Mouse (Mus musculus) cerebellum, adult (tissue): ENCODE measurements at regions not wholly inside any gene's neighbourhood (a gene's known extent, or its start where the extent isn't known, plus 50 kb on each side); places are given as distances from the start of the nearest gene placed in this dataset.

Source experiments
- ATAC-seq: cut with Nextera tagmentation; 2 replicates; pipeline ENCODE4 v1.9.2; 2017; ENCODE audit warnings: mild to moderate bottlenecking, moderate library complexity, mixed read lengths; ENCODE audit not compliant: insufficient number of reproducible peaks, low FRiP score, low TSS enrichment

DNA sequence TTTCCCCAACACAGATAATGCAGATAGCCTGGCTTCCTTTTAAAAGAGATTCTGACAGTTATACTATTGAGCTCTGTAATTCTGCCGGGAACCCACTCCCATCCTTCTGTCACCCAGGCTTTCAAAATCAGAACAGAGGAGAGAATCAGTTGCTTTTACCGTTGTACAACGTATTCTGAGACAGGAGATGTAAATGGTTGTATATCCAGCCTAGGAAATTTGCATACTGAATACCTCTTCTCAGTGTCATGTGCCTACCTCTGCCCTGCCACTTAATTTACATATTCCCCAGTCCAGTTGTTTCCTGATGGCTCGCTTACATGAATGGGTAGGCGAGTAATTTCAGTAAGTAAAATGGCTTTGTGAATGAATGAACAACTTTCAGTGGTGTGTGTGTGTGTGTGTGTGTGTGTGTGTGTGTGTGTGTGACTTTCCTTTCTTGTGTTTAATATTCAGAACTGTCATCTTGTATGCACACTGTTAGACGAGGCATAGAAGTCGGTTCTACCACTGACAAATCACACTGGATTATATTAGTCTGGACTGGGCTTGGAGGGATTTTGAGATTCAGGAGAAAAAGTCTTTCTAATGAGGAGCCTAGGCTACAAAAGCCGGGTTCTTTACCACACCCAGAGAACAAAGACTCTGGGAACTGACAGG is 282.2 kb upstream of the Cdh6 start:
- no peak for ATAC-seq

DNA sequence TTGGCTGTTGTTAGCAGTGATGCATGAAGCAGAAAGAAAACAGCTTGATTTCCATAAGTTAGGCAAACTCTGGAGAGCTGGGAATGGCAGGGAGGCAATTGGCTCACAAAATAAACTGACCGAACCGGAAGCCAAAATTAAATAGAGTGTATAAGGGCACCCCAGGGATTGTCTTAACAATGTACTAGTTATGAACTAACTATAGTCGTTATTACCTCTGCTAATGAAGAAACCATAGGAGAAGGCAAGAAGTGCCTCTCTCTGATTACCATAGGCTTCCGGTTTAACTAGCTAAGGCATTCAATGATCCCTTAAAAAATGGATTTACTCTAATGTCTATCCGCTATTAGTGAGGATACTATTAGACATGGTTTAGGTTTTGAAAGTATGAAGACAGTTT is 276.9 kb upstream of the Cdh6 start:
- no peak for ATAC-seq

DNA sequence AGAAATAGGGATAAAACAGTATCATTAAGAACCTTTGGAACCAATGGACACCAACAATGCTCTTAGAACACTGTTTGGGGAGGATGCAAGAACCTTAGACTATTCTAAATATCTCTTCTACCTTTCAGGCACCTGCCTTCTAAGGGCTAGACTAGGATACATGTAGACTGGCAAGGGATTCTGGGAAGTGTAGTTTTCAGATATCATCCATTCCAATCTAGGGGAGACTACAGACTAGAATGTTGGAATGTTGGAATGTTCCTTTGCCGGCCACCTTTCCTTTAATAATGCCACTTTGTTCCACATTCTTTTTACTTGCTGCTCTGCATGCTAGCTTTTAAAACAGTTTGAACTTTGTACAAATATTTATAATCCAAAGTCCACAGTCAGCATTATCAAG is 261.1 kb upstream of the Cdh6 start:
- ATAC-seq: no peak

DNA sequence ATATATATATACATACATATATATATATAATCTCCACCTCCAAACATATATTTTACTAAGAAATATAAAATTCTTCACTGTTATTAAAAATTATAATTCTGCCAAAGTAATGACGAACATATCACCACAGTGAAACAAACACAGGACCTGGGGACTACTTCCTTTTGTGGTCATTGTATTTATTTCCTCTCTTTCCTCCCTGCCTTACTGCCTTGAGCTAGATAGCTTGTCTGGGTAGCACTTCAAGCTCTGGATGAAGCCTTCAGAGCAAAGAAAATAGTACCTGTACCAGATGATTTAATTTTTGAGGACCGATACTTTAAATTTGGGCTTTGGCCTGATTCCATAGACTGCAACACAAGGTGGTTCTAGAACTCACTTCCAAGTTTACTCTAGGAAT is 259.5 kb upstream of the Cdh6 start:
- ATAC-seq: no peak

DNA sequence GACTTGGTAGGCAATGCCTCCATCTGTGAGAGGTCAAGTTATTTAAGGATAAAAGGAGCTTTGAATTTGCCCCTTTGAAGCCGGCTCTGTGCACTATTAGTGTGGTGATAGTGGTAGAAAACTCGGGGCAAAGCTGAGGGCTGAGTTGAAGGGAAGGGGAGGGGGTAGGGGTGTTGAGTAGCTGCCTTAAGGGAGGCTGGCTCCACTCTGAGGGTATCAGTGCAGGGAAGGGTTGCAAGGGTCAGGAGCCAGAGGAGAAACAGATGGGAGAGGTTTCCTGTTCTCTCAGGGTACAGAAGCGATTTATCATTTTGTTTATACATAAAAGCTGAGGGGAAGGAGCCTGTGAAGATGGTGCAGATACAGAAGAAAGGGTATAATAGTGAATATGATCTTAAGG is 246.1 kb upstream of the Cdh6 start:
- no peak for ATAC-seq

DNA sequence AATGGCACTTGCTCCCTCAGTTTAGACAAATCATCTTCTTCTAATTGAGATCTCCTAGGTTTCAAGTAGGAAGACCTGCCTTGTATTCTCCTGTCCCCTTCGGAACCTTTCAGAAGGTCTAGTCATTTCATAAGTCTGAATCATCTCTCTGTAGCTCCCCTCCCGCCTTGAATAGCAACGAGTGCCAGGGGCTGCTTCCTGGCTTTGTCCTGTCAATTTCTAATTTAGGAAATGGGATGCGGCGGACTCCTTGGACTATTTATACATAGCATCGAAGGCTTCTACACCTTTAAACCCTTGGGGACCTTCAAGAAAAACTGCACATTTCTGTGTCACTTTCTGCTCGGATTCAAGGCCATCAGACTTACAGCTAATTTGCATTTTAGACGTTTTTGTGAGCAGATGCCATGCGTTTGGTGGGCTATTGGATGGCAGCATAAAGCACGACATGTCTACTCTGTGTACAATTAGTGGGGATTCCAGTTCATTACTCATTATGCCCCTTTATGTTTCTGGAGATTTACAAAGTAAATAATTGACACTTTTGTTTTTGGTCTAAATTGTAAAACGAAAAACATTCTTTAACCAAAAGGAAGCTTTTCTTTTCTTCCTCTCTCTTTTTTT is 236.7 kb upstream of the Cdh6 start:
- no peak for ATAC-seq

DNA sequence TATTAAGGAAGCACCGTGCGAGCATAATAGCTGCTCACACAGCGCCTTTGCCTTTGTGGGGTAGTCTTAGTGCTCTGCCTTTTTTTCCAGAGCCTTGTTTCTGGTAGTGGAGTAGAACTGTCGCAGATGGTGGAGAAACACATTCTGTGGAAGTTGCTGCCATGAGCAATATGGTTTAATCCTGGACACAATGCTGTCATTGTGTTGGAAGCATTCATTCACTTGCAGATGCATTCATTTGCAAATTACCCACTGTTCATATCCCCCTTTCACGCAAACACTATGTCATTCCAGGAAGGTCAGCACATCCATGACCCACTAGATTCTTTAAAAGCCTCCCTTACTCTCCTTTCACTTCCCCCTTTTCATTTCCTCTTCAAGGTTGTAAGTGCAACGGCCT is 219.7 kb upstream of the Cdh6 start:
- no peak for ATAC-seq

DNA sequence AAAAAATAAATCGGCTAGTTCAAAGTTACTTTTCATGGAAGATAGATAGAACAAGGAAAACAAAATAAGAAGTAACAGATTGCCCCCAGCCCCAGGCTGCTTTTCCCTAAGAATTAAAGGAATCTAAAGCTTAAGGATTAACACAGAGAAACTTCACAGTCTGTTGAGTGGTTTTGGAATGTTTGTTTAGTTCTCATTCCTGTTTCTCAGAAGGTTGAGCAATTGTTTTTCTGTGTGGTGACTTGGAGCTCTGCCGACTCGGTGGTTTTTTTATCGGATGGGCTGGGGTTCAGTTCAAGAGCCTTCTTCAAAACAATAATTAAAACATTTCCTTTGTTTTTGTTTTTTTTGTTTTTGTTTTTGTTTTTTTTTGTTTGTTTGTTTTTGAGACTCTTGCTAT is 217.9 kb upstream of the Cdh6 start:
- no peak for ATAC-seq

DNA sequence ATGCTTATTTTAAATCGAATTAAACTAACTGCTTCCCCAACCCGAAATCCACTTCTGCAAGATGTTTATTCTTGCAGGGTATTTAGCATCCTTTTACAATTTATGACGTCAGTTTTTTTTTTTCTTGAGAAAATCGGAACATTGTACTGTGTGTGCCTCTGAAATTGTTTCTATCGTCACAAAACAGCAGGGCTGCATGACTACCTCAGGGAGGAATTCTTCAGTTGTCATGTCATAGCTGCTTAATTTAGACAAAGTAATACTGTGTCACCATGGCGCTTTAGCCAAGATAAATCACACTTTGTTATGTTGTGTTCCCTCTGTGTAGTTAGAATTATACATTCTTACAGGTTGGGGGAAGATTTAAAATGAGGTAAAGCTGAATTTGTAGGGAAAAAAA is 211.3 kb upstream of the Cdh6 start:
- no peak for ATAC-seq

DNA sequence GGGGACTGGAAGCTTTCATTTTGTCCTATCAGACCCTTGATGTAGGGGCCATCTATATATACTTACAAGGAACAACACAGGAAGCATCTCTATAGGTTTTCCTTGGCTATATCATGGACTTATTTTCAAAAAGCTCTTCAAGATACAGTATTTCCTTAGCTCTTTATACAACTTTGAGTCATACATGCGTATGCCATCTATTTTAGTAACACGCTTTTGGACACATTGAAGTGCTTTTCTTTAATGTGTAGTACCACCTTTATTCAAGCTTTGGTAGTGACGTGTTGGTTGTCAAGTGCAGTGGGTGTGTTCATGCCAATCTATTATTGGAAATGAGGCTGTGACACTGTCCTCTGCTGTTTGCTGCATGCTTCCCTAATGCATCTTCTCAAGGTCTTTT is 202.1 kb upstream of the Cdh6 start:
- no peak for ATAC-seq

DNA sequence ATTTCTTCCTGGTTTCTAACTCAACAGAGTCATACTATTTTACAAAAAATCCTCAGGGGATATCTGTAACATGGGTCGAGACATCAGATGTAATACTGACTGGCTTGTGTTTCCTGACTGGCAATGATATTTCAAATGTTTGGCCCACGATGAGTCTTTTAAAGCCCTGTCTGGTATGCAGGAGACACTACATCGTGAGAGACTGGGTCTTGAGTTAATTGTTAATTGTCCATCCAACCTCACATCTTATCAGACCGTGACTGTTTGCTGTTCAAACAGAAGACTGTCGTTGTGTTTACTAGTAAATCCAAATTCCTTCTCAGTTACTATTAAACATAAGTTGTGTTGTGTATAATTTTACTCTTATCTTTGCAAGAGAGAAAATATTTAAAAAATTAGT is 195.3 kb upstream of the Cdh6 start:
- ATAC-seq: no peak

DNA sequence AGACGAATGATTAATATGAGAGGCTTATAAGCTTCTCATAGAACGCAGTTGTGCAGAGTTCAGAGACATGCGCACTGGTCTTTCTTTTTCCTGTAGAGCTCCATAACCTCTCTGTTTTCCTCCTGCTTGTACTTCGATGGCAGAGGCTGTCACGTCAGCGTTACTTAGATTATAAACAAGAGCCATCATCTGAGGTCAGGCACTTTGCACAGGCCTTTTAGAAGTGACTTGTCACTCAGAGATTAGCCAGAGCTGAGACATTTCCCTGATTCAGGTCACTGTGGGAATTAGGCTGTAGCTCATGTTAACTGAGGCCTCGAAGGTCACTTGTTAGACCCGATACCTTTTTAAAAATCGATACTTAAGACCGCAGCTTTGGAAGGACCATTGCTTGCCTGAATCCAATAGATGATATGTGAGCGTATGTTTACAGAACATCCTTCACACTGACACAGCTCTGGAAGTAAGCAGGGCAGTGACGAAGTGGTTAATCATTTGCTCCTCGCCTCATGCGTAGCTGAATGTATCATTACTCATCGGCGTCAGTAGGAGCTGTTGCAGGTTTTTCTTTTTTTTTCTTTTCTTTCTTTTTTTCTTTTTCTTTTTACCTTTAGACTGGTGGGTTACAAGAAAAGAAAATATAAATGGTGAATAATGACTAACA is 193.9 kb upstream of the Cdh6 start:
- no peak for ATAC-seq

DNA sequence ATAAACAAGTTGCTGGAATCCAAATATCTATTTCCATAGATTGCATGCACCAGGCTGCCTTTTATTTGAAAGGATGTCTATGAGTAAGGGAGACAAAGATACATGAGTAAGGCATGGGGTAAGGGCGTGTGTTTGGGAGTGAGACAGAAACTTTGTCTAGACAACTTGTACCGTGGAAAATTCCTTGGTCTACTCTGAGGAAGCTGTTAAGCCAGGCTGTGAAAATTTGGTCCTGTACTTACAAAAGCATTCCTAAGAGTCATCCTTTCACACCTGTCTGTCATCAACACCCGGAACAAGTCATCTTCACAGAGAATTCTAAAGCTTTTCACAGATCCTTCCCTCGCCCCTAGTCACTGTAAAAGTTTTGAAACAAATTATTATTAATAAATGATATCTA is 193.1 kb upstream of the Cdh6 start:
- no peak for ATAC-seq

DNA sequence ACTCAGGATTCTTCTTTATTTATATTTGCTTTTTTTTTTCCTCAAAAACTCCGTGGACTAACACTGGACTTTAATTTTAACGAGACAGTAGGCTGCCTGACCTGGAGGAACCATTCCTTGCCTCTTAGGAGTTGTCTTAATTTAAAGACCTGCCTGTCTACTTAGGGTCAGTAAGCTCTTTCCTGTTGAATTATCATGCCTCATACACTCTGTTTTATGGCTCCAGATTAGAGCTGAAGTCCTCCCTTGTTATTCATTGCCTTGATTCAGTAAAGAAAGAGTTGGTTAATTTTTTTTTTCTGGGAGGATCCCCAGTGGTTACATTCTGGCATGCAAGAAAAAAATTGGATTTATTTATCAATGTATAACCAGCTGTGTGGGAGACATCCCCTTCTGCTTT is 187.3 kb upstream of the Cdh6 start:
- ATAC-seq: no peak

DNA sequence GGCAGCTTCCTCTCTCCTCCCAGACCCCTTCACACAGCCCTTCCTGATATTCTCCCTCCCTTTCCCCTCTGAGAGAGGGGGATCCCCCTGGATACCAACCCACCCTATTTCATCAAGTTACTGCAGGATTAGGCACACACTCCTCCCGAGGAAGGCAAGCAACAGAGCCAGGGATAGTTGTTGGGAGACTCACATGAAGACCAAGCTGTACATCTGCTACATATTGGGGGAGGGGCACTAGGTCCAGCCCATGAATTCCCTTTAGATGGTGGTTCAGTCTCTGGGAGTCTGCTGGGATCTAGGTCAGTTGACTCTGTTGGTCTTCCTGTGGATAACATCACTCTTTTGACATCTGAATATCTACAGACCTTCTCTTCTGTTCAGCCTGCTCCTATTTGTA is 185.6 kb upstream of the Cdh6 start:
- no peak for ATAC-seq

DNA sequence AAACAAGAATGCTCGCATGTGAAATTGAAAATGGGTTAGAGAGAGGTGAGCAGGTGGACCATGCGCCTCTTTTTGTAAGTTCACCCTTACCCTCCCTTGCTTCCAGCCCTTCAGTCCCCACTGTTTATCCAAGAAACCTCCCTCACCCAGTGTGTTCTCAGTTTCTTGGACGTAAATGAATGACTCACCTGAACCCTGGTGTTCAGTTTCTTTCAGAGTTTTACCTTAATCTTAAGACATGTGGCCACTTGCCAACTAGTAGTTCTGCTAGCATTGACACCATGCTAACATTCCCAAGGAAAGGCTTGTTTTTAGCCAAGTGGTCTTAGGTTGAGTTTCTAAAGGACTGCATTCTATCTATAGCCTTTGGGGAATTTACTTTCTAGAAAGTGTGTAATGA is 176.8 kb upstream of the Cdh6 start:
- ATAC-seq: no peak

DNA sequence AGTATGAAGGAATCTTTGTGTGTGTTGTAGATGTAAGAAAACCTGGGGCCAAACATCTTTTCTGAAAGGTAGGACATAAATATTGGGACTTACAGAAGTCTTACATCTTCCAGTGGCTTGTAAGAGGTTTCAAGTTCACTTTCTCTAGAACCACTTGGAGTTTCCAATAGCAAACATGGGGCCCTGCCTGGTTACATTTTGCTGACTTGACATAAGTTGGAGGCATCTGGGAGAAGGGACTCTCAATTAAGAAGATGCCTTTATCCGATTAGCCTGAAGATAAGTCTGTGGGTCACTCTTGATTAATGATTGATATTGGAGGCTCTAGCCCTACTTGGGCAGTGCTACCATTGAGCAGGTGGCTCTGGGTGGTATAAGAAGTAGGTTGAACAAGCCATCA is 162.9 kb upstream of the Cdh6 start:
- ATAC-seq: no peak

DNA sequence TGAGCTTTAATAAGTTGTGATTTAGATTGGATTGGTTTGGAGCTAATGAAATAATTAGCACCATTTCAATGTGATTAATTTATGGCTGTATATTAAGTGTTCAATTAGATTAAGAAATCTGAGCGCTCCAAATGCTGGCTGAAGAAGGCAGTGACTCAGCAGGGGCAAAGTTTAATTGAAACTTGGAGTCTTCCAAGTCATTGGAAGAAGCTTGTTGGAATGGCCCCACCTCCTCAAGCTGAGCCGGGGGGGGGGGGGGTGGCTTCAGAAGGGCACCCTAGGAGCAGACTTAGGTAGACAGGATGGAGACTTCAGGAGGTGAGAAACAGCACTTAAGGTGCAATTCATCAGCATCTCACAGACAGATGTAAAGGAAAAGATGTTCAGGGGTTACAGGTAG is 151.0 kb upstream of the Cdh6 start:
- ATAC-seq: no peak

DNA sequence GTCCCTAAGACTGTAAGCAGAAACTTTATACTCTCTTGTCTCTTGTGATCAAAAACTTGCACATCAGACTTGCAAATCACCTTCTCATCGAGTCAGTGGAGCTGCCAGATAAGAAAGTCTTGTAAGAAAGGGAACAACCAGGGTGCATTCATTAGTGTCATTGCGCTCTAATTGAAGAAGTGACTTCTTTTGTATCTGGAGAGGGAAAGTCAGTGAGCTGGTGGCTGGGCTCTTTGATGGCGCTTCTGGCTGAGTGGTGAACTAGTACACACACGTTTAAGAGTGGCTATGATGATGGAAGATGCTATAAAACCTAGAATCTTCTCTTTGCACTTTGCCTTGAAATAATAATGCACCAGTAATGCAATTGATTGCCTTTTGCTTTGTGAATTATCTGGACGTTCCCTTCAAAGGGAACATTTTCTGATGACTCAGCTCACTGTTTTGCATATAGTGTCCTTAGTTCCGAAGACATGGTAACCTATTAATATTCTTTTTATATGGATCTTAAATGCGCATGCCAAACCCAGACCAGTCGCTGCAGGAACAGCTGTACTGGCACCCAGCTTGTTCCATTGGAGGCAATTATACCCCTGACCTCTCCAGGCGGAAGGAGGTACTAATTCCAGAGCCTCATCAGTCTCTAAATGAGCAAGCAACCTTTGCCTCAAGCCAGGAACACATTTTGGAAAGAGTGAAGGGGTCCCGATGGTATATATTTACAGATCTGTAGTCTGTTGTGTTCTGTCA is 147.3 kb upstream of the Cdh6 start:
- ATAC-seq: no peak

DNA sequence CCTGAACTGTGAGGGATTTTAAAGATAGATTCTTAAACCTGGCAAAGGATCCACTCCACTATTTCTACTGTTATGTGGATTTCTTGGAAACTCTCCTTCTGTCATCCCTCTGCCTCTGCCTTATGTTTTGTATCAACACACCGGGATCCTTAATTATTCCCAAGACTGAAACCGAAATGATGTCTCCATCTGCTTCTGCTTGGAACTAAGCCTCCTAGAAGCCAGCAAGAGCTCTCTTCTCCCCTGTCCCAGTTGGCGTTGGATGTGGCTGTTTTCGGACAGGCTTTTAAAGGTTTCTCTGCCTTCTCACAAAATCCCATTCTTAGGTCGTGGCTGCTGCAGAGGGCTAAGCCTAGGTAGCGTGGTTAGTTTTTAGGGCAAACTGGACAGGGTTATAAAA is 131.1 kb upstream of the Cdh6 start:
- peak; percentile 67 for ATAC-seq

DNA sequence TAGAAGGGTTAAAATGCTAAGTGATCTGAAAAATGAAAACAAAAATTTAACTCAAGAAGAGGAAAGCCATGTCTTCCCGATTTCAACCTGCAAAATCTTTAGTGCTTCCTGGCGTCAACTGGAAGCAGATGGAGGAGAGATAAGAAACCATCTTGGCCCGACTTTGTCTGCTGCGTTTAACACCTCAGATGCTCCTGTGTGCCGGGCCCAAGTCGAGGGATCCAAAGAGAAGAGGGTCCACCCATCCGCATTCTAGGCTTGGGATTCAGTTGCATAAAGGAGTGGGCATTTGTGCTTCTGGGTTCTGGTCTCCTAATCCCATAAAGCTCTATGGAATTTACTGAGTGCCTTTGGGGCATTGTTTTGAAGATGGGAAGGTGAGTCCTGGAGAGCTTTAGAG is 130.0 kb upstream of the Cdh6 start:
- ATAC-seq: no peak
